Mouse (Mus musculus): Measurements from ENCODE around the gene Cnn3.

GRCm38 (mm10) chr3:121437996-121438395, 11.7 kb downstream of the Cnn3 start:
- TF ChIP-seq CTCF (IDR thresholded peaks at IDR 0.05; ENCODE audit: extremely low read depth, insufficient read length, insufficient replicate concordance, low read depth, low read length) (no peak), POLR2A (IDR thresholded peaks at IDR 0.05; ENCODE audit: low read depth, low read length) (no peak)
